Mouse (Mus musculus) limb, embryonic 14.5 days (tissue): ENCODE results near the gene Skap2. TPM values are rescaled to one million over a fixed set of nuclear protein-coding genes. Genes with fewer than 3 reads are reported as not detected.

Experiments used
- ATAC-seq: fragments of 200-750 bp; cut with Nextera tagmentation; 2 replicates; pipeline ENCODE4 v1.8.0; 2017; ENCODE audit warnings: low read depth, moderate number of reproducible peaks, moderate TSS enrichment; ENCODE audit not compliant: low FRiP score
- DNase-seq: peaks from one replicate; pipeline ENCODE4 v3.0.0-alpha.2; 2015; ENCODE audit warnings: low spot score
- H3K27ac ChIP-seq: fragments of 300-500 bp; sonication (generic); replicated peaks from 2 replicates; pipeline ENCODE4 v1.5.1; 2014; ENCODE audit warnings: low read depth, mild to moderate bottlenecking, low read length, moderate library complexity, mixed read lengths
- H3K27me3 ChIP-seq: fragments of 300-500 bp; sonication (generic); 2 replicates; pipeline ENCODE4 v1.6.1; 2014; ENCODE audit warnings: low read length, mixed read lengths; ENCODE audit not compliant: control insufficient read depth, insufficient read depth
- H3K36me3 ChIP-seq: fragments of 300-500 bp; sonication (generic); 2 replicates; pipeline ENCODE4 v1.6.1; 2014; ENCODE audit warnings: mild to moderate bottlenecking, low read length, moderate library complexity, mixed read lengths; ENCODE audit not compliant: control insufficient read depth, insufficient read depth
- H3K4me1 ChIP-seq: fragments of 300-500 bp; sonication (generic); 2 replicates; pipeline ENCODE4 v1.6.1; 2014; ENCODE audit warnings: antibody characterized with exemption, low read length, mixed read lengths; ENCODE audit not compliant: control insufficient read depth, insufficient read depth
- H3K4me2 ChIP-seq: fragments of 300-500 bp; sonication (generic); replicated peaks from 2 replicates; pipeline ENCODE4 v1.6.1; 2014; ENCODE audit warnings: low read depth, mild to moderate bottlenecking, low read length, moderate library complexity; ENCODE audit not compliant: severe bottlenecking
- H3K4me3 ChIP-seq: fragments of 300-500 bp; sonication (generic); replicated peaks from 2 replicates; pipeline ENCODE4 v1.5.1; 2014; ENCODE audit warnings: low read length
- H3K9ac ChIP-seq: fragments of 300-500 bp; sonication (generic); 2 replicates; pipeline ENCODE4 v1.6.1; 2014; ENCODE audit warnings: mild to moderate bottlenecking, low read depth, low read length, moderate library complexity; ENCODE audit not compliant: severe bottlenecking
- H3K9me3 ChIP-seq: fragments of 300-500 bp; sonication (generic); 2 replicates; pipeline ENCODE4 v1.6.1; 2016; ENCODE audit warnings: low read length; ENCODE audit not compliant: control insufficient read depth
- POLR2A ChIP-seq: fragments of 200-500 bp; IDR thresholded peaks from 2 replicates; pipeline ENCODE4 v1.8.0; 2012; ENCODE audit warnings: inconsistent platforms, mild to moderate bottlenecking, moderate library complexity, borderline replicate concordance; ENCODE audit not compliant: insufficient read depth, insufficient read length; ENCODE audit errors: extremely low read depth
- whole genome bisulfite sequencing: fragments of 180-500 bp; shearing (Covaris S2); extraction: QIAGEN DNeasy Blood & Tissue Kit; methylation state at CpG from one replicate; pipeline ENCODE4 v1.1.7; 2014; 5-methylcytosine and 5-hydroxymethylcytosine counted together
- polyA plus RNA-seq, 2 experiments: library from polyadenylated mRNA; depleted of rRNA in 1 of 2; stranded (reverse) in 1 of 2; unstranded in 1 of 2; fragments of >200 nt; fragmentation: Nextera tagmentation in 1 of 2; extraction: Ambion mirVana in 1 of 2; gene quantifications; 2 replicates each; pipeline versions ENCODE4 v1.2.1 to v1.2.3; 2012 to 2014

Skap2 gene
- polyA plus RNA-seq, 2 experiments = 14.4 to 23.0 TPM

DNA sequence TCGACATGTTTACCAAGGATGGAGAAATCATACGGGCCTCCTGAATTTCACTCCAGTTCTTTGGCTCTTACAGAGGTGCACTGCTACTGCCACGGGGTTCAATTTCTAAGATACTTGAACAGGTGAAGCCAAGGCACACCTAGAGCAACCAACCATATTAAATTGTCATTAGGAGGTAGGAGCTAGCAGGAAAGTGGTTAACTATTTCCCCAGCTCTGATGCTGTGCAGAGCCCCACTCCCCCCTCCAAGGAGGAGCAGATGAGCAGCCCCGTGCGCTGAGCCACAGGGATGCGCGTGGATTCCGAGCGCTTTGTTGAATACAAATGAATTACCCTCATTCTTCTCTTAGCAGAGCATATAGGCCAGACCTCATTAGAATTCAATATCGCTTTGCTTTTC lies 162.8 kb downstream of the Skap2 start:
- TF ChIP-seq POLR2A = no peak
- Histone ChIP-seq H3K27me3 (peaks cover 20% of the 10 kb centered on the region), H3K4me2 (no peak overlapping the region), H3K27ac (no peak overlapping the region), H3K4me1 (0 out of 2 replicates have a peak, but pooled peaks cover 7% of the 10 kb centered on the region), H3K4me3 (no peak overlapping the region), H3K9me3 (no peaks in the 10 kb centered on the region), H3K36me3 (no peaks in the 10 kb centered on the region), H3K9ac (no peak overlapping the region)
- 54% methylated on average over 10 of the region's 10 CpGs for WGBS
- DNase-seq (no peak), ATAC-seq (no peak)

DNA sequence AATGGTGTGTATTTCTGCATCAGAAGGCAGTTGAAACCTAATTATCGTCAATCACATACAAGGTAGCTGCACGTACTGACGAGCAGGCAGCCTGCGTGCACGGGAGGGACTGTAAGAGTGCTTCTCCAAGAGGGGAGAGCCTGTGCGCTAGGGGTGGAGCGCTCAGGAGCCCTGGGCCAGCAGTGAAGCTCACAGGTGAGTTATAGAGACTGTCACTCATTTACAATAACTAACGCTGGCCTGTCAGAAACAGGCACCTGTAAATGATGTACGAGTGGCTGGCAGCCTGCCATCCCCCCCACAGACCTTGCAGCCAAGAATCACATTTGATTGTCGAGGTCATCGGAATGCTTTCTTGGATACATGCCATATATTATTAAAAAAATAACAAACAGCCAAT lies 168.2 kb downstream of the Skap2 start:
- H3K27ac ChIP-seq = no peak overlapping the region
- peaks cover 8% of the 10 kb centered on the region; the same call in 1 of the 2 replicates for H3K4me1 ChIP-seq
- H3K4me3 ChIP-seq = no peak overlapping the region
- WGBS = 25% methylated on average over 11 of the region's 11 CpGs
- no peaks in the 10 kb centered on the region for H3K9me3 ChIP-seq
- peaks cover 12% of the 10 kb centered on the region for H3K27me3 ChIP-seq
- DNase-seq (peak; percentile 32), ATAC-seq (no peak)
- H3K9ac ChIP-seq = no peak overlapping the region
- H3K36me3 ChIP-seq = no peaks in the 10 kb centered on the region
- no peak overlapping the region; the same call in 1 of the 2 replicates for H3K4me2 ChIP-seq
- no peak for TF ChIP-seq POLR2A

DNA sequence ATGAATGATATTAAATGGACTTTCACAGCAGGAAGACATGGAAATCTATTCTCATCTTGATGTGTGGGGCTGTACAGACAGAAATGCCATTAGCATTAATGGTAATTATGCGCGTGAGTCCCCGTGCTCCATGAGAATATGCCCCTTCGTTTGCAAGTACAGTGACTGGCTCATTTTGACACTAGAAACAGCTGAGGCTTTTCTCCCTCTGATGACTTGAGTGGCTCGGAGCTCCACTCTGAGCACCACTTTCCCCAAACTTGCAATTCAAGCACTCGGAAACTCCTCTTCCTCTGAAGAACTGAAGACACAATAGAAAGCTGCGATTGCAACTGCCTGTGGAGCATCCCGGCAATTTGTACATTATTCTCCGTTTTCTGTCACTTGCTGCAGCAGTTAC lies 169.3 kb downstream of the Skap2 start:
- Histone ChIP-seq H3K36me3 (no peaks in the 10 kb centered on the region), H3K4me3 (no peak overlapping the region), H3K9me3 (no peaks in the 10 kb centered on the region), H3K27ac (no peak overlapping the region), H3K27me3 (peaks cover 5% of the 10 kb centered on the region), H3K4me1 (peaks cover 3% of the 10 kb centered on the region; the same call in 1 of the 2 replicates), H3K4me2 (no peak overlapping the region), H3K9ac (no peak overlapping the region)
- 79% methylated on average over 9 of the region's 9 CpGs for WGBS
- DNase-seq (no peak), ATAC-seq (no peak)
- no peak for TF ChIP-seq POLR2A

DNA sequence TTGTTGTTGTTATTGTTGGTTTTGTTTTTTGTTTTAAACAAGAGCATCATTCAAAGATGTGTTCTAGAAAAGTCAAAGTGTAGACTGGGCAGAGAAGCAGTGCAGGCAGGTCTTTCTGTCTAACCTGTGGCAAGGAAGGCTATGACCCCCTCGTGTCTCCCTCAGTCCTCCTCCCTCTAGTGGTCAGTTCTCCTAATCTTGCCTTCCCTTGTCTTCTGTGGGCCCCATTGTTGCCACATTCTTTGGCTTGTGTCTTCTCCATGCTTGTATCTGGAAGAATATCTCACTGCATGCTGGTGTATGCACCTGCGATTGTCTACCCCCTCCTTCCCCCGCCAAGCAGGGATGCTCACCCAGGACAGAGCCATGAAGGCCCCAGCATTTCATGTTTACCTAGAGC lies 174.2 kb downstream of the Skap2 start:
- no peak overlapping the region for H3K4me2 ChIP-seq
- H3K9ac ChIP-seq = no peak overlapping the region
- no peak for TF ChIP-seq POLR2A
- ATAC-seq (no peak), DNase-seq (no peak)
- H3K9me3 ChIP-seq = no peaks in the 10 kb centered on the region
- H3K4me1 ChIP-seq = no peaks in the 10 kb centered on the region
- no peaks in the 10 kb centered on the region for H3K36me3 ChIP-seq
- WGBS = 77% methylated on average over 3 of the region's 3 CpGs
- no peaks in the 10 kb centered on the region for H3K27me3 ChIP-seq
- H3K27ac ChIP-seq = no peak overlapping the region
- H3K4me3 ChIP-seq = no peak overlapping the region

DNA sequence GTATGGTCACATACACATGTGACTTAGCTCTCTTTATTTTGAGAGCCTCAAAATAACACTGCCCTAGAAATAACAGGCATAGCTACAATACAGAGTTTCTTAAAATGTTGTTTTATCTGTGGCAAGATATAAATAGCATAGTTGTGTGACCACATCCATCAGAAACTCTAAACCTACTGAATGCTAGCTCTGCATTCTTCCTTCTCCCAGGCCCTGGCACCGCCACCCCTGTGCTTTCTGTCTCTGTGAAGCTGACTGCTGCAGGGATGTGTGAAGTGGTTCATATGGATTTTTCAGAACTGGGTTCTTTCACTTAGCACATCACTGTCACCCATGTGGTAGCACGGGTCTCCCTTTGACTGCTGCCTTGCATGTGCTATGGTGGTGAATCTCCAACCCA lies 179.0 kb downstream of the Skap2 start:
- ATAC-seq (no peak), DNase-seq (no peak)
- Histone ChIP-seq H3K36me3 (no peaks in the 10 kb centered on the region), H3K4me1 (no peaks in the 10 kb centered on the region), H3K9me3 (no peaks in the 10 kb centered on the region), H3K9ac (no peak overlapping the region), H3K27ac (no peak overlapping the region), H3K4me3 (no peak overlapping the region), H3K27me3 (no peaks in the 10 kb centered on the region), H3K4me2 (no peak overlapping the region)
- TF ChIP-seq POLR2A = no peak
- 79% methylated on average over 2 of the region's 2 CpGs for WGBS

DNA sequence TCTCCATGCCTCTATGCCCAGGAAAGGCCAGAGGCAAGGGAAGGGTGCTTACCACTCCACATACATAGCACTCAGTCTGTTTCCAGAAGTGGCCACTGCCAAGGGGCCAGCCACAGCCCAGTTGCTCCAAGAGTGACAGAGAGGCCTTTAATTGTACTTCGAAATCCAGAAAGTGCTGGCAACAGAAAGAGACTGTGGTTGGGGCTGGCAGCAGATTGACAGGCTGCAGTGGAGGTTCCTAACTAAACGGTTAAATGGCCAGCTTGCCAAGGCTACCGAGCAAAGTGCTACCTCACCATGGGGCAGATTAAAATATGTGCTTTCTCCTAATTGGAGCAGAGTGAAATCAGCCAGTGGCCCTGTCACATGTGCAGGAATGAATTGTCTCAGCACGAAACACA lies 186.7 kb downstream of the Skap2 start:
- DNase-seq (no peak), ATAC-seq (no peak)
- WGBS = 67% methylated on average over 4 of the region's 4 CpGs
- no peak overlapping the region for H3K27ac ChIP-seq
- H3K4me3 ChIP-seq = no peak overlapping the region
- no peak for TF ChIP-seq POLR2A
- no peaks in the 10 kb centered on the region for H3K9me3 ChIP-seq
- peaks cover 8% of the 10 kb centered on the region; the same call in 1 of the 2 replicates for H3K4me1 ChIP-seq
- H3K27me3 ChIP-seq = no peaks in the 10 kb centered on the region
- no peak overlapping the region for H3K9ac ChIP-seq
- H3K4me2 ChIP-seq = no peak overlapping the region
- no peaks in the 10 kb centered on the region for H3K36me3 ChIP-seq
